Mouse (Mus musculus) bone marrow, adult 2 months (tissue): ENCODE results near the gene Zfp94.

Experiments used
- CTCF ChIP-seq: fragments of 200-500 bp; IDR thresholded peaks from 2 replicates; pipeline ENCODE4 v1.5.1; 2011; ENCODE audit warnings: low read length, control low read depth; ENCODE audit not compliant: control insufficient read depth, insufficient read depth
- POLR2A ChIP-seq: fragments of 200-500 bp; IDR thresholded peaks from 2 replicates; pipeline ENCODE4 v1.6.1; 2011; ENCODE audit warnings: low read depth, mild to moderate bottlenecking, control low read depth, low read length, borderline replicate concordance; ENCODE audit not compliant: control insufficient read depth

DNA sequence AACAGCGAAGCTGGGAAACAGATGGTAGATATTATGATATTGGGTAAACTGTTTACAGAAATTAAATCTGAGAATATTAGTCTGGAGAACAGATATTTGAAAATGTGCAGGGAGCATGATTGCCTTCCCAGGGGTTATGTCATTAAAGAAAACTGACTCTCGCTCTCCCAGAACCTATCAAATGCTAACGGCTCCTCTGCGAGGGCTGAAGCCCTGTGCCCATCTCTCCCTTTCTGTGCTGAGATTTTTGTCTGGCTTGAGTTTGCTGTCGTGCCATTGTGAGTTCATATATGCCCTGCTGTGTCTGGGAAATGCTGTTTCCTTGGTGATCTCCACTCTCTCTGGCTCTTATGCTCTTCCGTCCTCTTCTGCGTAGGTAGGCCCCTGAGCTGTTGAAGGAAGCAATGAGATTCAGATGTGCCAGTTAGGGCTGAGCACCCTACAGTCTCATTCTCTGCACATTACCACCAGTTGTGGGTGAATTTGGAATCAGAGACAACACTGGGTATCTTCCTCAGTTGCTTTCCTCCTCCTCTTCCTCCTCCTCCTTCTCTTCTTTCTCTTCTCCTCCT is 27.3 kb upstream of the Zfp94 start:
- TF ChIP-seq POLR2A (no peak), CTCF (no peak)
